Mouse (Mus musculus) neural tube, postnatal 0 days (tissue): ENCODE measurements around the gene Oxct2b. TPM values are rescaled to one million over a fixed set of nuclear protein-coding genes. Genes with fewer than 3 reads are reported as not detected.

ENCODE experiments used
- polyA plus RNA-seq: library from polyadenylated mRNA; unstranded; fragments of >200 nt; fragmentation: Nextera tagmentation; extraction: Ambion mirVana; gene quantifications from 2 replicates; pipeline ENCODE4 v1.2.1, GENCODE M21; 2015

Oxct2b gene
- 1.0 and 1.2 TPM in 2 replicates for polyA plus RNA-seq

DNA sequence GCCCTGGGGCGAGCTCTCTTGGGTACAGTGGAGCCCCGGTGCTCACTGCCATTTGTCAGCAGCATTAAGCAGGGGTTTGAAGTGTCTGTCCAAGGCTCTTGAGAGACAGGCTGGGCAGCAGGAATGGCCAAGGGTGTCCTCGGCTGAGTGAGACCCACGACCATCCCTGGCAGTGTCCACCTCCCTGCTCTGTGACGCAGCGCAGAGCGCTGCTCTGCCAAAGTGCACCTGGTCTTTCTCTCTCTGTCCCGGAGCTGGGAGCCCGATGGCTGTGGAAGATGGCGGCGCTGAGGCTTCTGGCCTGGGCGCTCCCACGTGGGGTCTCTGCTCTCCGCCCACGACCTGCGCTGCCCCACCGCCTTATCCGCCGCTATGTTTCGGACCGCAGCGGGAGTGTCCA is at the start of gene Oxct2b:
Oxct2b (plus strand) TSS at position 256 of the 400 bp plus-strand sequence.

DNA sequence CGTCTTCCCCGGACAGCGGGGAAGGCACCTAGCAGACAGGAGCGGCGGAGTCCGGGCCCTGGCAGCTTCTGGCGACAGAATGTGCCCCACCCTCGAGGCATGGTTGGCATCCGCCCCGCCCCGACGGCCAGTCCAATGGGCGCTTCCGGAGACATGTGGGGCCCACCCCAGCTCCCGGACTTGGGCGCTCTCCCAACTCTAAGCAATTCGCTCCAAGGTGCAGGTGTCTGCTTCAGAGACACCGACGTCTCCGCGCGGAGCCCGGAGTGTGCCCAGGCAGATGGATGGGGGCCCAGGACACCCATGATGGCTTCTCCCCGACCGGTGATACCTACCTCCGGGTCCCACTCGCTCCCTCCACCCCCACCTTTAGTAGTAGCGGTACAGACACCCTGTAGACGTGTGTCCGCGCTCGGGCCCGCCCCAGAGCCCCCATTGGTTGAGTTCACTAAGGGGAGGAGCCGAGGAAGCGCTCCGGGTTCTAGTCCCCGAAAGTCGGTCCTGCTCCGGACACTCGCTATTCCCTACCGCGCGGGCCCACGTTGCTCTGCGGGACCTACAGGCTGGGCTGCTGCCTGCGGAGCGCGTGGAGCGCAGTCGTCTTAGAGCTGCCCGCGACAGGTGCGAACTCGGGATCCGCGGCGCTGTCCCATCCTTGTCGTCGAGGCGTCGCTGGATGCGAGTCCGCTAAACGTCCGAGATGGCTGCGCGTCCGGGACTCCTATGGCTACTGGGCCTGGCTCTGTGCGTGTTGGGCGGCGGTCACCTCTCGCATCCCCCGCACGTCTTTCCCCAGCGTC is 11.2 kb upstream of the Oxct2b start, which contains the start of gene Bmp8b:
Bmp8b (plus strand) TSS at position 515 of the 800 bp plus-strand sequence.

GRCm38 (mm10) chr4:123139513-123140154 is 23.6 kb downstream of the Oxct2b start, which contains the start of gene Ppie:
Gene Ppie (minus strand): TSS chr4:123139951.

Other genes starting within 250 kb of the Oxct2b start
- 55.8 and 60.4 TPM in 2 replicates for gene Cap1, start 230.2 kb upstream of the Oxct2b start, polyA plus RNA-seq
- 32.7 and 37.5 TPM in 2 replicates for gene Mfsd2a, start 155.1 kb upstream of the Oxct2b start, polyA plus RNA-seq
- gene Mycl, start 120.6 kb upstream of the Oxct2b start, polyA plus RNA-seq: 27.1 and 28.1 TPM in 2 replicates
- 17.7 and 19.5 TPM in 2 replicates for gene Trit1, start 99.7 kb upstream of the Oxct2b start, polyA plus RNA-seq
- 0.43 and 0.48 TPM in 2 replicates for gene Bmp8b, start 11.1 kb upstream of the Oxct2b start, polyA plus RNA-seq
- 39.8 and 41.7 TPM in 2 replicates for gene Ppie, start 23.7 kb downstream of the Oxct2b start, polyA plus RNA-seq
- 62.2 and 66.7 TPM in 2 replicates for gene Hpcal4, start 67.0 kb downstream of the Oxct2b start, polyA plus RNA-seq
- 0.43 and 0.62 TPM in 2 replicates for gene Nt5c1a, start 85.2 kb downstream of the Oxct2b start, polyA plus RNA-seq
- gene Heyl, start 117.3 kb downstream of the Oxct2b start, polyA plus RNA-seq: 4.1 and 4.3 TPM in 2 replicates
- gene Pabpc4, start 146.1 kb downstream of the Oxct2b start, polyA plus RNA-seq: 20.4 and 22.7 TPM in 2 replicates
- gene Oxct2a, start 207.4 kb downstream of the Oxct2b start, polyA plus RNA-seq: 0.20 and 0.48 TPM in 2 replicates
- gene Bmp8a, start 227.0 kb downstream of the Oxct2b start, polyA plus RNA-seq: 0.15 and 0.45 TPM in 2 replicates